Mouse (Mus musculus) left cerebral cortex, postnatal 36 days (tissue): ENCODE data around the gene Hexim2. TPM values are rescaled to one million over a fixed set of nuclear protein-coding genes. Genes with fewer than 3 reads are reported as not detected.
A peak's percentile ranks its signal among the peaks of the same experiment; 100 is the strongest.

ENCODE experiments used
- DNase-seq, 2 experiments: peaks; one replicate each; pipeline ENCODE4 v3.0.0; 2021 to 2022; ENCODE audit warnings: low spot score in 2 of 2, mixed read lengths in 1 of 2
- intact Hi-C: fragments of 180-260 bp; cut with DNase I; formaldehyde crosslinking; loops from one replicate; pipeline ENCODE4 v1.15.1; 2025
- total RNA-seq, 2 experiments: library from RNA; stranded (reverse); gene quantifications; 2 replicates each; pipeline ENCODE4 v1.2.3; 2021

Hexim2 gene
- total RNA-seq, 2 experiments from 2014 or later, result 13.2 to 16.6 TPM

GRCm38 (mm10) chr11:103136039-103136577, 3.9 kb downstream of the Hexim2 start:
- no peak for DNase-seq
- intact Hi-C loops, result no loop called here

- DNase-seq, result no peak
- intact Hi-C loops, result loop anchor here (5.0 kb wide), 1 partner anchor 38 kb away; the partner anchor contains the start of genes Acbd4 and Plcd3
Observed at GRCm38 (mm10) chr11:103139951-103140762, 7.9 kb downstream of the Hexim2 start.

GRCm38 (mm10) chr11:103140763-103141100, 8.5 kb downstream of the Hexim2 start:
- intact Hi-C loops, result loop anchor here (5.0 kb wide), 1 partner anchor 38 kb away; the partner anchor contains the start of genes Acbd4 and Plcd3
- no peak for DNase-seq

- no peak for DNase-seq
- intact Hi-C loops, result loop anchor here (5.0 kb wide), 1 partner anchor 39 kb away; the partner anchor contains the start of genes Acbd4 and Plcd3
Observed at GRCm38 (mm10) chr11:103141101-103141943, 9.1 kb downstream of the Hexim2 start.

DNA sequence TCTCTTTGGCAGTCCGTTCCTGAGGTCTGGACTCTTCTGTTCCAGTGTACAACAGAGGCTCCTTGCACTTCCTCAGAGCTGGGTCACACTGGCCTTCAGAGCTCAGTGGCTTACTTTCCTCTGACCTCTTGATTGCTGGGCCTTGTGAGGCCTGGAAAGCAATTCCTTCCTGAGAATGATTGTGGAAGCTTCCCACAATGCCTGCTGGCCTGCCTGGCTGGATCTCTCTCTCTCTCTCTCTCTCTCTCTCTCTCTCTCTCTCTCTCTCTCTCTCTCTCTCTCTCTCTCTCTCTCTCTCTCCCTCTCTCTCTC, 9.7 kb downstream of the Hexim2 start:
- no peak for DNase-seq
- intact Hi-C loops, result loop anchor here (5.0 kb wide), 1 partner anchor 40 kb away; the partner anchor contains the start of genes Acbd4 and Plcd3

DNA sequence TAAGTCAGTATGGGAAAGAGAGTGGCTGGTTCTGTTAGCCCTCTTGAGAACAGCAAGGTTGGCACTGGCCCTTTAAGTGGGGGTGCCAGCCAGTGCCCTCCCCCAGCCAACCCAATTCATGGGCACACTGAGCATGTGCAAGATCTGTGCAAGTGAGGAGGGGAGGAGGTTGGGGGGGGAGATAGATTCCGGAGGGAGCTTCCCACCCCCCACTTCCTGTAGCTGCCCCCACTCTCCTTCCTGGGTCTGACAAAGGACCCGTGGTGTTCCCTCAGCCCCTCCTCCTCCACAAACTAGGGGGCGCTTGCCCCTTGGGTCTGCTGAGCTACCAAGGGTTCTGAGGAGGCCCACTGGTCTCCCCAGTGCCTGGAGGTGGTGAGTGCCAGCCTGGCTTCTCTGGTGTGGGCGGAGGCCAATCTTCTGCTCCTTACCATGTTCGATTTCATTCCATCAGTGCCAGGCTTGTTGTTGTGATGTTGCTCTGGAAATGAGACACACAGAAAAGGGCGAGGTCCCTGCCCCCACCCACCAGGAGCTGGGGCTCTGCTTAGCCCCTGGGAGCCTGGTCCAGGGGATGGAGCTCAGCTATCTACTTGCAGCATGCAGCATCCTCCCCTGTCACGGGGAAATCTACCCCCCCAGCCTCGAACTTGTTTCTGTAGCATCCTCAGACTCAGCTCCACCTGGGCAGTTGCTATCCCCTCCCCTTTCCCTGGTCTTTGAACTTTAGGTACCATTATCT, 10.4 kb downstream of the Hexim2 start:
- intact Hi-C loops, result loop anchor here (5.0 kb wide), 1 partner anchor 40 kb away; the partner anchor contains the start of genes Acbd4 and Plcd3
- peak; percentile 84 to 88 for DNase-seq

GRCm38 (mm10) chr11:103144309-103145285, 12.4 kb downstream of the Hexim2 start:
- DNase-seq, result no peak
- intact Hi-C loops, result loop anchor here (5.0 kb wide), 1 partner anchor 42 kb away; the partner anchor contains the start of genes Acbd4 and Plcd3

- intact Hi-C loops, result no loop called here
- no peak for DNase-seq
Observed at GRCm38 (mm10) chr11:103146386-103146785, 14.2 kb downstream of the Hexim2 start.

- intact Hi-C loops, result no loop called here
- no peak for DNase-seq
Observed at GRCm38 (mm10) chr11:103147766-103148165, 15.5 kb downstream of the Hexim2 start.

GRCm38 (mm10) chr11:103149771-103150170, 17.5 kb downstream of the Hexim2 start:
- no peak for DNase-seq
- intact Hi-C loops, result no loop called here

GRCm38 (mm10) chr11:103158621-103159478, 26.6 kb downstream of the Hexim2 start:
- intact Hi-C loops, result loop anchor here (1.0 to 2.0 kb wide), 2 partner anchors 42 to 57 kb away; partner anchors contain the start of gene Hexim1
- DNase-seq, result peak; percentile 88 to 92

GRCm38 (mm10) chr11:103160738-103161137, 28.5 kb downstream of the Hexim2 start:
- DNase-seq, result no peak
- intact Hi-C loops, result no loop called here

DNA sequence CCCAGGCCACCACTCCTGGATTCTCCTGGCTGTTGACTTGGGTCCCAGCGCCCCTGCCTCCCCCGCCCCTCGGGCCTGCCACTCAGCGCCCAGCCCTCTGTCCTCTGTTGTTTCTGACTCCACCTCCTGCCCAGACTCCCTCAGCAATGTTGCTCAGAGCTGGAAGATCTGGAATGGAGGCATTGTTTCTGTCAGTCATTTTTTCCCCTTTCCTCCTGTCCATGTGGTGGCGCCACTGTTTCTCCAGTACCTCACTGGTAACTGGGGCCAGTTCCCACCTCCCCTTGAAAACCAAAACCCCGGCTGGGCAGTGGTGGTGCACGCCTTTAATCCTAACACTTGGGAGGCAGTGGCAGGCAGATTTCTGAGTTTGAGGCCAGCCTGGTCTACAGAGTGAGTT, 29.2 kb downstream of the Hexim2 start:
- intact Hi-C loops, result no loop called here
- DNase-seq, result no peak

DNA sequence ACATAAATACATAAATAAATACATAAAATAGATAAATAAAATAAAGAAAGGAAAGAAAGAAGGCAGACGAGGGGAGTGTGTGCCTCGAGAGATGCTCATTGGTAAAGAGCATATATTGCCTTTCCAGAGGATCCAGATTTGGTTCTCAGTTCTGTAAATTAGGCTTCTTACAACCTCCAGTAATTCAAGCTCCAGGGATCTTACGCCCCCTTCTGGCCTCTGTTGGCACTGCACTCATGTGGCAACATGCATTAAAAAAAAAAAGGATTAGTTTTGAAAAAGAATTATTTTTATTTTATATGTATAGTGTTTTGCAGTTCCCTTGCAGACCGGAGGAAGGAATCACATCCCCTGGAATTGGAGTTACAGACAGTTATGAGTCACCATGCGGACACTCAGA, 29.9 kb downstream of the Hexim2 start:
- DNase-seq, result no peak
- intact Hi-C loops, result no loop called here

DNA sequence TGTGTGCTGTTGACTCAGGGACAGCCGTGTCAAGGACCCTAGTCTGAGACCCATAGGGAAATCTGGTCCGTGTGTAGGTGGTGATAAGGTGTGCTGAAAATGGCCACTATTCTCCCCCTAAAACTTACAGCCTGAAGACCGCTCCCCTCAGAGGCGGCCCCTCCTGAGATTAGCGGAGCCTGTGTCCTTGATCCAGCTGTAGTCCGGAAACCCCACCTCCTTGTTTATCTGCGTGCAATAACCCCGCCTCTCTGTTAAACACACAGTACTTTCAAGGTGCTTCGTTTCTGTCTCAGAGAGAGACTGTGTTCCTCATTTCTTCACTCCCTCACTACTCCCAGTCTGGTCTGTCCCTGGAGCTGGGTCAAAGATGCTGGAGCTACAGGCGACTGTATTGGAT, 32.2 kb downstream of the Hexim2 start:
- no peak for DNase-seq
- intact Hi-C loops, result no loop called here

GRCm38 (mm10) chr11:103168690-103169390, 36.6 kb downstream of the Hexim2 start:
- peak; percentile 61 to 73 for DNase-seq
- intact Hi-C loops, result loop anchor here (1.0 to 5.0 kb wide), 3 partner anchors 24 to 156 kb away; no protein-coding TSS in a partner anchor

DNA sequence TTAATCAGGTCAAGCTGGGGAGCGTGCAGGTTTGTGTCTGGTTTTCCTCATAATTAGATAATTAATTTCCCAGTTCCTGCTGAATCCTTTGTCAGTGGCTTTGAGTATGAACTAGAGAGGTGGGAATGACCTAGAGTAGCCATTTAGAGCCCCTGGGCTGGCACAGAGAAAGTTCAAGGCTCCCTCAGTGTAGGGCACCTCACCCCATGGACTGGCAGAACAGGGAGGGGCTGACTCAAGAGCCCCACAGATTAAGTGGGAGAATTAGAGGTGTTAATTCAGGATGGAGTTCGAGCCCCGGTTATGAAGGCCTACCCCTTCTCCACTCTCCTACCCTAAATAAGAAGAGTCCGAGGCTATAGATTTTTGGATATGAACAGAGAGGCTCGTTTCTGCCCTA, 37.4 kb downstream of the Hexim2 start:
- intact Hi-C loops, result loop anchor here (2.0 to 5.0 kb wide), 2 partner anchors 23 to 63 kb away; no protein-coding TSS in a partner anchor
- no peak for DNase-seq
